Mouse (Mus musculus) stomach, embryonic 16.5 days (tissue): Measurements from ENCODE around the gene Aldh3b1. TPM values are rescaled to one million over a fixed set of nuclear protein-coding genes. Genes with fewer than 3 reads are reported as not detected.
"Not testable (repeated sequence)": the region's sequence is repeated elsewhere in the genome, so short reads cannot be mapped to it uniquely, and the experiment has no call there.

Experiments
- ATAC-seq: fragments of 200-750 bp; cut with Nextera tagmentation; 2 replicates; pipeline ENCODE4 v1.8.0; 2017; ENCODE audit warnings: moderate number of reproducible peaks, moderate TSS enrichment; ENCODE audit not compliant: insufficient read depth, low FRiP score
- H3K27ac ChIP-seq: fragments of 300-500 bp; sonication (generic); 2 replicates; pipeline ENCODE4 v1.5.1; 2014; ENCODE audit warnings: low read length
- H3K27me3 ChIP-seq: fragments of 300-500 bp; sonication (generic); 2 replicates; pipeline ENCODE4 v1.6.1; 2014; ENCODE audit warnings: low read length, control low read depth, mixed read lengths; ENCODE audit not compliant: control insufficient read depth, insufficient read depth
- H3K36me3 ChIP-seq: fragments of 300-500 bp; sonication (generic); 2 replicates; pipeline ENCODE4 v1.6.1; 2014; ENCODE audit warnings: low read length; ENCODE audit not compliant: control insufficient read depth, insufficient read depth
- H3K4me1 ChIP-seq: fragments of 300-500 bp; sonication (generic); 2 replicates; pipeline ENCODE4 v1.6.1; 2014; ENCODE audit warnings: low read length, control low read depth, mixed read lengths; ENCODE audit not compliant: control insufficient read depth, insufficient read depth
- H3K4me2 ChIP-seq: fragments of 300-500 bp; sonication (generic); 2 replicates; pipeline ENCODE4 v1.6.1; 2014; ENCODE audit warnings: low read depth, low read length, mixed read lengths
- H3K4me3 ChIP-seq: fragments of 300-500 bp; sonication (generic); replicated peaks from 2 replicates; pipeline ENCODE4 v1.5.1; 2014; ENCODE audit warnings: mild to moderate bottlenecking, low read length
- H3K9ac ChIP-seq: fragments of 300-500 bp; sonication (generic); 2 replicates; pipeline ENCODE4 v1.6.1; 2014; ENCODE audit warnings: low read length
- H3K9me3 ChIP-seq: fragments of 300-500 bp; sonication (generic); replicated peaks from 2 replicates; pipeline ENCODE4 v1.6.1; 2016; ENCODE audit warnings: low read length, control low read depth; ENCODE audit not compliant: control insufficient read depth
- WGBS: fragments of 180-500 bp; shearing (Covaris S2); extraction: QIAGEN DNeasy Blood & Tissue Kit; methylation state at CpG from one replicate; pipeline ENCODE4 v1.1.7; 2014; 5-methylcytosine and 5-hydroxymethylcytosine counted together
- polyA plus RNA-seq: library from polyadenylated mRNA; unstranded; fragments of >200 nt; fragmentation: Nextera tagmentation; extraction: Ambion mirVana; gene quantifications from 2 replicates; pipeline ENCODE4 v1.2.1, GENCODE M21; 2015

The Aldh3b1 gene
- polyA plus RNA-seq, 1 experiment from 2014 or later = 4.9 TPM

DNA sequence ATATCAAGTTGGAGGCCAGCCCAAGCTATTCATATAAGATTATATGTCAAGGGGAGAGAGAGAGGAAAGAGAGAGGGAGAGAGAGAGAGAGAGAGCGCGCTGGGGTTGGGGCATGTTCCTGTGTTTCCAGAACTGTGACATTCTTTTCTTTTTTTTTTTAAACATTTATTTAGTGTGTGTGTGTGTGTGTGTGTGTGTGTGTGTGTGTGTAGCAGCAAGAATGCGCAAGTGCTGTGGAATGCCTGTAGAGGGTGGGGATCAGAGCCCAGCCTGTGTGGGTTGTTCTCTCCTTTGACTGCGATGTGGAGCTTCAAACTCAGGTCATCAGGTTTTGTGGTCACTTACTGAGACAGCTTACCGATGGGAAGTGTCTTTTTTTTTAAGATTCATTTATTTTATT lies 30.6 kb upstream of the Aldh3b1 start:
- H3K4me2 ChIP-seq = no peak overlapping the region
- no peak overlapping the region for H3K27ac ChIP-seq
- WGBS = 65% methylated on average over 5 of the region's 5 CpGs
- H3K9me3 ChIP-seq = no peaks in the 10 kb centered on the region
- no peaks in the 10 kb centered on the region for H3K4me1 ChIP-seq
- H3K9ac ChIP-seq = no peak overlapping the region
- no peak overlapping the region for H3K4me3 ChIP-seq
- no peak for ATAC-seq
- H3K36me3 ChIP-seq = no peaks in the 10 kb centered on the region
- no peaks in the 10 kb centered on the region for H3K27me3 ChIP-seq

DNA sequence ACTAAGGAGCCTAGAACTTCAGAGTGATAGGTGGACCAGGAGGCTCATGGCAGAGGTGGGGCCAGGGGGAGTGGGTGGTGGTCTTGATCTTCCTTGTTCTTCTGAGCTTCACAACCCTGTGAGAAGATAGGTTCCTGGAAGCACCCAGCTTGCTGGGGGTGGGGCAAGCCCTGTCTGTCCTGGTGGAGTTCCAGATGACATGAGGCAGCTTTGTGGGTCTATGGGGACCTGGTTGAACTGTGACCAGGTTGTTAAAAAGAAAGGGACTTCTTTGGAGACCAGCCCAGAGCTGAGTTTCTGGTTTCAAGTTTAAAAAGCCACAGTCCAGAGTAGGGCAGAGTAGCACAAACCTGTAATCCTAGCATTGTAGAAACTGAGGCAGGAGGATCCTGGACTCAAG lies 29.4 kb upstream of the Aldh3b1 start:
- H3K4me3 ChIP-seq = no peak overlapping the region
- no peaks in the 10 kb centered on the region for H3K4me1 ChIP-seq
- no peaks in the 10 kb centered on the region for H3K9me3 ChIP-seq
- no peak for ATAC-seq
- no peak overlapping the region for H3K9ac ChIP-seq
- no peak overlapping the region for H3K4me2 ChIP-seq
- H3K27ac ChIP-seq = no peak overlapping the region
- no peaks in the 10 kb centered on the region for H3K36me3 ChIP-seq
- no peaks in the 10 kb centered on the region for H3K27me3 ChIP-seq

DNA sequence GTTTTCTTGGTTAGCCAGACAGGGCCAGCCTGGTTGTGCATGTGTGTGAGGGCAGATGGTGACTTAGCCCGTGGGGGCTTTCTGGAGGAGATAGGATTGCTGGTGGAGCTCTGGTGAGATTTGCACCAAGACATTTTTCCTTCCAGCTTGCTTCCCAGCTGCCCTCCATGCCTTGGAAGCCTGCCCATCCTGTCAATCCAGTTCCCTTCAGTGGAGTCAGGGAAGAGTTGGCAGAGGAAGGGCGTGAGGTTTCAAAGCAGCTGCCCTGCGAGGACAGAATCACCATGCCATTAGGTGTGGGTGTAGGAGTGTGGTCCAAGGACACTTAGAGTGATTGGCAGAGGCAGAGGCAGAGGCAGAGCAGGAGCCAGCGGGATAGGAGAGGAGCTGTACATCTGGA lies 28.9 kb upstream of the Aldh3b1 start, which contains the start of gene Aldh3b3:
TSS of gene Aldh3b3 (plus strand) at position 176 of the 400 bp plus-strand sequence.
- Histone ChIP-seq H3K9ac (no peak within 1 kb of the TSS; the same call in 1 of the 2 replicates), H3K4me1 (no peaks in the 10 kb centered on the region), H3K4me3 (no peak within 1 kb of the TSS), H3K36me3 (no peaks in the 10 kb centered on the region), H3K4me2 (no peak within 1 kb of the TSS), H3K27me3 (no peaks in the 10 kb centered on the region), H3K27ac (no peak within 1 kb of the TSS), H3K9me3 (no peaks in the 10 kb centered on the region)
- WGBS = 58% methylated on average over 4 of the region's 4 CpGs
- no peak for ATAC-seq

DNA sequence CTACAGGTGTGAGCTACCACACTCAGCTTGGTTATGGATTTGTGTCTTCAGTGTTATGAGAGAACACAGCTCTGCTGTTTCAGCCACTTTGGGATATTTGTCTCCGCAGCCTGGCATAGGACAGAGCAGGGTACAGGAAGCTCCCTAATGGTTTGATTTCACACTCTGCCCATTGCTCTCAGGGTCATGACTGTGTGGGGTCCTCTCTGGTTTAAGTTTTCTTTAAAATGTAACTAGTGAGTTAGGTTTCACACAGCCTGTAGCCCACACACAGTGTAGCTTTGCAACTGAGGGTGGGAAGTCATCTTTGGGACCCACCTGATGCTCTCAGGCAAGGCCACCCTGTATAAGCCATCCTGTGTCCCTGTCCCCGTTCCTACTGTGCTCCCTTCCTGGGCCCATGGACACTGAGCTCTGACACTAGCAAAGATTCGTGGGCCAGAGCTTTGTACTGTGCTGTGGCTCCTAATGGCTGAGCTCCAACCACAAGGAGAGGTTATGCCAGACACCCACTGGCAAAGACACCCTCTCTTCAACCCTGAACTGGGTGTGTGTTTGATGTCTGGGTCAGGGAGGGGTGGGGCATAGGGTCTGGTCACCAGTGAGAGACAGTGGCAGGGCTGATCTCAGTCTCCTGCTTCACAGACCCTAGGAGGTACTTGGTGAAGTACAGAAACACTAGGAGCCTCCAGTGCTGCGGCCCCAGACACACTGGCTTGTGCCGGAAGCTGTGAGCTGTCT lies 27.9 kb upstream of the Aldh3b1 start:
- not testable (repeated sequence) for H3K9ac ChIP-seq, H3K27me3 ChIP-seq, H3K4me3 ChIP-seq, ATAC-seq, H3K36me3 ChIP-seq, H3K4me1 ChIP-seq, H3K4me2 ChIP-seq, H3K9me3 ChIP-seq, H3K27ac ChIP-seq
- 69% methylated on average over 5 of the region's 5 CpGs for WGBS

DNA sequence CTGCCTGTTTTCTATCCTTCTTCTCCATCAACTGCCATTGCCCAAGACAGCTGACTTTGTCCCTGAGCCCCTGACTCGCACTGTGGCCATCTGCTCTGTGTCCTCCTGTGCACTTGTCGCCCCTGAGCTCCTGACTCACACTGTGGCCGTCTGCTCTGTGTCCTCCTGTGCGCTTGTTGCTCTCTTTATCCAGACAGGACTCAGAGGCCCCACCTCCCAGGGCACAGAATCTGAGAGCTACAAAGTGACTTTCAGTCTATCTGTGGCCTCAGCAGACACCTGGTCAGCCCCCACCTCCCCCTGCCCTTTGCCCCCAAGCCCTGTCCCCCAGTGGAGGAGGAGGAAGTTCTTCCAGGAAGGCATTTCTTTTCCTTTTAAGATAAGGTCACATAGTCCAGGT lies 26.2 kb upstream of the Aldh3b1 start:
- no peak overlapping the region for H3K4me2 ChIP-seq
- no peaks in the 10 kb centered on the region for H3K27me3 ChIP-seq
- H3K4me3 ChIP-seq = no peak overlapping the region
- no peak overlapping the region for H3K27ac ChIP-seq
- H3K9me3 ChIP-seq = no peaks in the 10 kb centered on the region
- 35% methylated on average over 4 of the region's 4 CpGs for WGBS
- no peak; the same call in 1 of the 2 replicates for ATAC-seq
- no peaks in the 10 kb centered on the region for H3K4me1 ChIP-seq
- H3K36me3 ChIP-seq = no peaks in the 10 kb centered on the region
- no peak overlapping the region for H3K9ac ChIP-seq

DNA sequence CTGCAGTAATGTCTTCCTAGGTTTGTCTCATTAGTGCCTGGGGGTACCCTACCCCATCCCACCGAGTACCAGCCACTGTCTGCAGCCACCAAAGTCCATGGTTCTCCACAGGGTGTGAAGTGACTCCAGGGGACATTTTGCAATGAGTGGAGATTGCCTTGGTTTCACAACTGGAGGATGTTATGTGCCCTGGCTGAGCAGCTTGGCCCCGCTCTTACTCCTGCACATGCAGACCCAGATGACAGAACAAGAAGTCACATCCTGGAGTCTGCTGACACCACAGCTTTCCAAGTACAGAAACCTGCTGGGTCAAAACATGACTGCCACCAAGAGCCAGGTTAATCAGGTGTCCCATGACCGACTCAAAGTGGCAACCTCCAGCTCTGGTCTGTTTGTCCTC lies 25.4 kb upstream of the Aldh3b1 start:
- no peak overlapping the region for H3K27ac ChIP-seq
- H3K9me3 ChIP-seq = no peaks in the 10 kb centered on the region
- H3K36me3 ChIP-seq = no peaks in the 10 kb centered on the region
- 67% methylated on average over 3 of the region's 3 CpGs for WGBS
- no peaks in the 10 kb centered on the region for H3K27me3 ChIP-seq
- no peak overlapping the region for H3K9ac ChIP-seq
- H3K4me3 ChIP-seq = no peak overlapping the region
- ATAC-seq = no peak
- H3K4me1 ChIP-seq = no peaks in the 10 kb centered on the region
- no peak overlapping the region for H3K4me2 ChIP-seq

DNA sequence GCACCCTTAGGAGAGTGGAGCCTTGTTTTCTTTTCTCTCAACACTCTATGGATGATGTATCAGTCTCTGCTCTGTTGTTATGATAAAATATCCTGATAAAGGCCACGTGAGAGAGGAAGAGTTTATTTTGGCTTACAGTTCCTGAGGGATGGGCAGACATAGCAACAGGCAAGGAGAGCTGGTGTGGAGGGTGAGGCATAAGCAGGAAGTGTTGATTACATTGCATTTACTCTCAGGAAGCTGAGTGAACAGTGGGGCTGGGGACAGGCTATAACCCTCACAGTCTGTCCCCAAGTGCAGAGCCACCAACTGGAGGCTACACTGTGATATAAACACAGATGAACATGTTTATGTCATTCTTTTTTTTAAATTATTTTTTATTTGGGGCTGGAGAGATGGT lies 22.5 kb upstream of the Aldh3b1 start:
- Histone ChIP-seq H3K27ac (no peak overlapping the region), H3K36me3 (no peaks in the 10 kb centered on the region), H3K4me2 (no peak overlapping the region), H3K27me3 (no peaks in the 10 kb centered on the region), H3K9ac (no peak overlapping the region), H3K4me1 (no peaks in the 10 kb centered on the region), H3K4me3 (no peak overlapping the region), H3K9me3 (no peaks in the 10 kb centered on the region)
- ATAC-seq = no peak
- 28% methylated on average over 1 of the region's 1 CpGs for WGBS

DNA sequence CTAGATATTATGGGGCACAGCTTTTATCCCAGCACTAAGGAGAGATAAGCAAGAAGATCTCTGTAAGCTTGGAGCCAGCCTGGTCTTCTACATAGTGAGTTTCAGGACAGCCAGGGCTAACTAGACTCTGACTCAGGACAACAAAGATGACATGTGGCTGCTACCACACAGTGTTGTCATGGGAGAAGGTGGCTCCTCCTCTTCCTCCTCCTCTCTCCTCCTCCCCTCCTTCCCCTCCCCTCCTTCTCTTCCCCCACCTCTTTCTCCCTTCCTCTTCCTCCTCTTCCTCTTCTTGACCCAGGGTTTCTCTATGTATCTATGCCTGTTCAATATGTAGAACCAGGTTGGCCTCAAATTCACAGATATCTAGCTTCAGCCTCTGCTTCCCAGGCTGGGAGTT lies 21.9 kb upstream of the Aldh3b1 start:
- H3K27me3 ChIP-seq = no peaks in the 10 kb centered on the region
- no peak for ATAC-seq
- no peaks in the 10 kb centered on the region for H3K36me3 ChIP-seq
- H3K4me3 ChIP-seq = no peak overlapping the region
- H3K9ac ChIP-seq = no peak overlapping the region
- no peak overlapping the region for H3K4me2 ChIP-seq
- no peaks in the 10 kb centered on the region for H3K9me3 ChIP-seq
- no peaks in the 10 kb centered on the region for H3K4me1 ChIP-seq
- no peak overlapping the region for H3K27ac ChIP-seq

DNA sequence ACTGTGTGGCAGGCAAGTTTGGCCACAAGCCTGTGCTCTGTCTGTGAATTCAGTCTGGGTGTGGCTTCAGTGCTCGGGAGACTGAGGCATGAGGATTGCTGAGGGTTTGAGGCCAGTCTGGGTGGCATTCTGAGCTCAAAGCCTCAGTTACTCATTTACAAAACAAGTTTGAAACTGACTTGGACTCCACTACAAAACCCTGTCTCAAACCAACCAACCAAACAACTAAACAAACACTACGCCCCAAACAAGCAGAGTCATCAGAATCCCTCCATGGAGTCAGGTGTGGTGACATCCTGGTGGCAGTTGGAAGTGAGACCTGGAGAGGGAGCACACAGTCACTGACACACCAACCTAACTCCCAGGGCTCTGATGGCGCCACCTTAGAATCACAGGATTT lies 20.7 kb upstream of the Aldh3b1 start:
- Histone ChIP-seq H3K9ac (no peak overlapping the region), H3K4me1 (no peaks in the 10 kb centered on the region), H3K27me3 (no peaks in the 10 kb centered on the region), H3K27ac (no peak overlapping the region), H3K36me3 (no peaks in the 10 kb centered on the region), H3K4me3 (no peak overlapping the region), H3K4me2 (no peak overlapping the region), H3K9me3 (no peaks in the 10 kb centered on the region)
- ATAC-seq = no peak
- 72% methylated on average over 3 of the region's 3 CpGs for WGBS
